In genomic region chr3:79219144-79219930, GRCm38 (mm10) we compare ENCODE assay signal across 11 mouse cellular contexts.
A peak's percentile ranks its signal among the peaks of the same experiment; 100 is the strongest.
DNase-seq lines count a peak whose midpoint lies in the region; ATAC-seq and TF ChIP-seq lines count a peak whose summit lies in the region.
"Had no signal": no experiment of that assay in that cellular context is flagged by ENCODE, and none has a peak within 500 bp of the region (broad histone marks: within the 10 kb centered on the region; RNA-seq: fewer than 3 reads in every experiment).

No protein-coding gene starts in this region.

- H3K27me3 ChIP-seq in embryonic facial prominence, embryonic 15.5 days, result no peaks in the 10 kb centered on the region
- no peaks in the 10 kb centered on the region for H3K27me3 ChIP-seq in embryonic facial prominence, embryonic 10.5 days (replicated peaks; ENCODE audit: low read depth, poor library complexity, severe bottlenecking)
- H3K27me3 ChIP-seq in kidney, adult 2 months (replicated peaks; ENCODE audit: control insufficient read depth, insufficient read depth, low read length), result no peaks in the 10 kb centered on the region
- no peaks in the 10 kb centered on the region for H3K27me3 ChIP-seq in midbrain, embryonic 11.5 days (ENCODE audit: control insufficient read depth, insufficient read depth, low read length)
- no peaks in the 10 kb centered on the region for H3K27me3 ChIP-seq in midbrain, embryonic 14.5 days (ENCODE audit: control insufficient read depth, insufficient read depth, low read length)
- H3K27me3 ChIP-seq in stomach, embryonic 15.5 days (replicated peaks), result no peaks in the 10 kb centered on the region

- H3K4me2 ChIP-seq in embryonic facial prominence, embryonic 15.5 days (replicated peaks), result no peak overlapping the region
- peak overlapping the region; percentile 9; the same call in 1 of the 2 replicates for H3K4me2 ChIP-seq in midbrain, embryonic 11.5 days
- no peak overlapping the region for H3K4me2 ChIP-seq in midbrain, embryonic 14.5 days (ENCODE audit: low read length)
- H3K4me2 ChIP-seq in stomach, embryonic 15.5 days, result no peak overlapping the region

- no peak overlapping the region for H3K9ac ChIP-seq in embryonic facial prominence, embryonic 15.5 days
- H3K9ac ChIP-seq in midbrain, embryonic 11.5 days (ENCODE audit: low read length), result no peak overlapping the region
- H3K9ac ChIP-seq in midbrain, embryonic 14.5 days (replicated peaks; ENCODE audit: low read length), result no peak overlapping the region
- no peak overlapping the region for H3K9ac ChIP-seq in stomach, embryonic 15.5 days

- H3K4me3 ChIP-seq in embryonic facial prominence, embryonic 15.5 days (replicated peaks), result no peak overlapping the region
- no peak overlapping the region for H3K4me3 ChIP-seq in embryonic facial prominence, embryonic 10.5 days
- no peak overlapping the region for H3K4me3 ChIP-seq in kidney, adult 2 months (ENCODE audit: insufficient read depth, low read depth, low read length)
- no peak overlapping the region for H3K4me3 ChIP-seq in midbrain, embryonic 11.5 days (ENCODE audit: low read depth, low read length)
- H3K4me3 ChIP-seq in midbrain, embryonic 14.5 days (replicated peaks; ENCODE audit: low read depth, low read length), result no peak overlapping the region
- no peak overlapping the region for H3K4me3 ChIP-seq in stomach, embryonic 15.5 days (replicated peaks)

- no peaks in the 10 kb centered on the region for H3K9me3 ChIP-seq in embryonic facial prominence, embryonic 15.5 days (replicated peaks)
- H3K9me3 ChIP-seq in embryonic facial prominence, embryonic 10.5 days, result no peaks in the 10 kb centered on the region
- H3K9me3 ChIP-seq in midbrain, embryonic 11.5 days (ENCODE audit: control insufficient read depth, low read length), result no peaks in the 10 kb centered on the region
- H3K9me3 ChIP-seq in midbrain, embryonic 14.5 days (ENCODE audit: control insufficient read depth, low read length), result no peaks in the 10 kb centered on the region
- no peaks in the 10 kb centered on the region for H3K9me3 ChIP-seq in stomach, embryonic 15.5 days

- H3K36me3 ChIP-seq in embryonic facial prominence, embryonic 15.5 days, result no peaks in the 10 kb centered on the region
- H3K36me3 ChIP-seq in embryonic facial prominence, embryonic 10.5 days (replicated peaks), result no peaks in the 10 kb centered on the region
- H3K36me3 ChIP-seq in kidney, adult 2 months (ENCODE audit: control insufficient read depth, insufficient read depth, low read length), result no peaks in the 10 kb centered on the region
- no peaks in the 10 kb centered on the region for H3K36me3 ChIP-seq in midbrain, embryonic 11.5 days (ENCODE audit: control insufficient read depth, insufficient read depth, low read length)
- H3K36me3 ChIP-seq in midbrain, embryonic 14.5 days (ENCODE audit: control insufficient read depth, insufficient read depth, low read length), result no peaks in the 10 kb centered on the region
- H3K36me3 ChIP-seq in stomach, embryonic 15.5 days, result no peaks in the 10 kb centered on the region

- WGBS in embryonic facial prominence, embryonic 15.5 days, result 53% methylated on average over 10 of the region's 10 CpGs
- WGBS in embryonic facial prominence, embryonic 10.5 days, result 53% methylated on average over 10 of the region's 10 CpGs
- WGBS in kidney, adult 2 months, result 46% methylated on average over 10 of the region's 10 CpGs
- 37% methylated on average over 10 of the region's 10 CpGs for WGBS in midbrain, embryonic 11.5 days
- 31% methylated on average over 10 of the region's 10 CpGs for WGBS in midbrain, embryonic 14.5 days
- WGBS in stomach, embryonic 15.5 days, result 59% methylated on average over 10 of the region's 10 CpGs

- intact Hi-C loops in gastrocnemius, postnatal 36 days (cut with DNase I), result no loop called here

- H3K27ac ChIP-seq in embryonic facial prominence, embryonic 15.5 days (replicated peaks), result 0 out of 2 replicates have a peak overlapping the region, but pooled peaks have one; percentile 5
- H3K27ac ChIP-seq in embryonic facial prominence, embryonic 10.5 days (replicated peaks), result no peak overlapping the region
- peak overlapping the region; percentile 73 for H3K27ac ChIP-seq in kidney, adult 2 months (ENCODE audit: insufficient read depth, low read depth, low read length)
- no peak overlapping the region for H3K27ac ChIP-seq in midbrain, embryonic 11.5 days (ENCODE audit: low read depth, low read length)
- no peak overlapping the region for H3K27ac ChIP-seq in midbrain, embryonic 14.5 days (replicated peaks; ENCODE audit: low read depth, low read length)
- no peak overlapping the region for H3K27ac ChIP-seq in stomach, embryonic 15.5 days

- TF ChIP-seq POLR2A in kidney, adult 2 months (IDR thresholded peaks at IDR 0.05; ENCODE audit: low read depth, low read length), result no peak

- TF ChIP-seq CTCF in kidney, adult 2 months (conservative IDR thresholded peaks at IDR 0.05; ENCODE audit: insufficient read depth, insufficient read length, low read depth, low read length), result no peak

- no peak for ATAC-seq in embryonic facial prominence, embryonic 15.5 days (ENCODE audit: insufficient number of reproducible peaks, low FRiP score, low TSS enrichment, low read depth)
- ATAC-seq in midbrain, embryonic 11.5 days (ENCODE audit: low FRiP score), result peak; percentile 42; the same call in 1 of the 2 replicates
- no peak for ATAC-seq in midbrain, embryonic 14.5 days (ENCODE audit: low FRiP score, low TSS enrichment)
- peak; percentile 6; the same call in 1 of the 2 replicates for ATAC-seq in stomach, embryonic 15.5 days (ENCODE audit: insufficient read depth, low FRiP score, low read depth)

- no peak for DNase-seq in embryonic facial prominence, embryonic 10.5 days (ENCODE audit: low spot score)
- peak; percentile 33 for DNase-seq in kidney, adult 2 months
- no peak for DNase-seq in kidney, postnatal 25 days
- DNase-seq in midbrain, embryonic 11.5 days (ENCODE audit: low spot score, missing footprints), result no peak
- DNase-seq in midbrain, embryonic 14.5 days, result no peak
- DNase-seq in gastrocnemius, postnatal 36 days, result no peak
- DNase-seq: adrenal gland, postnatal 25 days; cerebellum, adult 9-11 months; left cerebral cortex, postnatal 4 days had no signal

- peaks cover 35% of the 10 kb centered on the region for H3K4me1 ChIP-seq in embryonic facial prominence, embryonic 15.5 days
- H3K4me1 ChIP-seq in embryonic facial prominence, embryonic 10.5 days, result peaks cover 36% of the 10 kb centered on the region
- H3K4me1 ChIP-seq in kidney, adult 2 months (ENCODE audit: control insufficient read depth, insufficient read depth, low read length), result peaks cover 47% of the 10 kb centered on the region
- peaks cover 23% of the 10 kb centered on the region for H3K4me1 ChIP-seq in midbrain, embryonic 11.5 days (ENCODE audit: control insufficient read depth, insufficient read depth, low read length)
- H3K4me1 ChIP-seq in midbrain, embryonic 14.5 days (ENCODE audit: control insufficient read depth, insufficient read depth, low read length), result peaks cover 11% of the 10 kb centered on the region
- H3K4me1 ChIP-seq in stomach, embryonic 15.5 days, result peaks cover 3% of the 10 kb centered on the region

Comparison
In these comparisons a context has a peak if more than half of its experiments do, and no peak if none do; other contexts are left out.
1. ATAC-seq: peak in midbrain, embryonic 11.5 days (single experiment) and stomach, embryonic 15.5 days (single experiment); none in embryonic facial prominence, embryonic 15.5 days (single experiment) and midbrain, embryonic 14.5 days (single experiment).
2. H3K27ac ChIP-seq: peak in embryonic facial prominence, embryonic 15.5 days (single experiment) and kidney, adult 2 months (single experiment); none in embryonic facial prominence, embryonic 10.5 days (single experiment), midbrain, embryonic 11.5 days (single experiment), midbrain, embryonic 14.5 days (single experiment) and stomach, embryonic 15.5 days (single experiment).